Mouse (Mus musculus) adrenal gland (tissue): ENCODE results near the gene Tead1.

ENCODE experiments used
- intact Hi-C: fragments of 180-260 bp; cut with DNase I; formaldehyde crosslinking; loops from one replicate; pipeline ENCODE4 v1.15.1; 2025

Gene Tead1

GRCm38 (mm10) chr7:112684626-112685561, 5.8 kb downstream of the Tead1 start:
- intact Hi-C loops: loop anchor here (5.0 kb wide), 2 partner anchors 77 to 182 kb away; no protein-coding TSS in a partner anchor

GRCm38 (mm10) chr7:112685993-112686392, 6.9 kb downstream of the Tead1 start:
- intact Hi-C loops: no loop called here

GRCm38 (mm10) chr7:112686586-112686985, 7.5 kb downstream of the Tead1 start:
- intact Hi-C loops: no loop called here

GRCm38 (mm10) chr7:112688425-112689001, 9.4 kb downstream of the Tead1 start:
- intact Hi-C loops: no loop called here

GRCm38 (mm10) chr7:112690836-112691781, 12.0 kb downstream of the Tead1 start:
- intact Hi-C loops: no loop called here

GRCm38 (mm10) chr7:112693566-112693965, 14.4 kb downstream of the Tead1 start:
- intact Hi-C loops: no loop called here

GRCm38 (mm10) chr7:112696777-112697161, 17.7 kb downstream of the Tead1 start:
- intact Hi-C loops: no loop called here

GRCm38 (mm10) chr7:112697162-112697841, 18.2 kb downstream of the Tead1 start:
- intact Hi-C loops: no loop called here

GRCm38 (mm10) chr7:112700082-112700481, 21.0 kb downstream of the Tead1 start:
- intact Hi-C loops: no loop called here

- intact Hi-C loops: no loop called here
These were observed 24.2 kb downstream of the Tead1 start for GRCm38 (mm10) chr7:112703341-112703740.

- intact Hi-C loops: no loop called here
These were observed 26.8 kb downstream of the Tead1 start for GRCm38 (mm10) chr7:112705870-112706269.

- intact Hi-C loops: no loop called here
These were observed 27.6 kb downstream of the Tead1 start for GRCm38 (mm10) chr7:112706756-112707155.

- intact Hi-C loops: no loop called here
These were observed 31.4 kb downstream of the Tead1 start for GRCm38 (mm10) chr7:112710409-112711107.

GRCm38 (mm10) chr7:112711977-112712376, 32.9 kb downstream of the Tead1 start:
- intact Hi-C loops: no loop called here

- intact Hi-C loops: no loop called here
These were observed 34.4 kb downstream of the Tead1 start for GRCm38 (mm10) chr7:112713509-112713908.

GRCm38 (mm10) chr7:112714783-112715182, 35.7 kb downstream of the Tead1 start:
- intact Hi-C loops: no loop called here

GRCm38 (mm10) chr7:112716701-112717100, 37.6 kb downstream of the Tead1 start:
- intact Hi-C loops: no loop called here

GRCm38 (mm10) chr7:112717676-112718075, 38.6 kb downstream of the Tead1 start:
- intact Hi-C loops: no loop called here

- intact Hi-C loops: loop anchor here (5.0 kb wide), 1 partner anchor 43 kb away; no protein-coding TSS in a partner anchor
These were observed 40.5 kb downstream of the Tead1 start for GRCm38 (mm10) chr7:112719394-112720142.
